Mouse (Mus musculus): ENCODE data around the gene Flt4. TPM values are rescaled to one million over a fixed set of nuclear protein-coding genes. Genes with fewer than 3 reads are reported as not detected.

Flt4 gene
- polyA plus RNA-seq, 1 experiment, result 0.01 TPM

DNA sequence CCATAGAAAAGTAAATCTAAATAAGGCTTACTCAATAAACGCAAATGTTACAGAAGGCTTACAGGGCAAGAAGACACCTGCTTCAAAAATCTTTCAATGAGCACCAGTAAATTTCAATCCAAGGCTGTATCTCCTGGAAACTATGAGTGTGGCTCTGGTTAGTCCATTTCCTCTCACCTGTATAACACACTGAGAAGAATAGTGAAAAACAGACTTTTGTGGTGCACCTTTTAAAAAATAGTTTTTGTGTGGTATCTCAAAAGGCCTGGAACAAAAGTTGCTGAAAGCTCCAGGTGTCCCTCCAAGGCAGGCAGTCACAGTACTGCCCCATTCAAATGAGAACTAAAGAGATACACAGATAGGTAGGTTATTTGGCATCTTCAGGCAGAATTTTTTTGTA, 90.0 kb downstream of the Flt4 start:
- peaks cover 99% of the 10 kb centered on the region for H3K79me2 ChIP-seq (ENCODE audit: control insufficient read depth, insufficient read depth)
- H3ac ChIP-seq (ENCODE audit: control insufficient read depth, insufficient read length), result no peak overlapping the region
- no peaks in the 10 kb centered on the region for H3K27me3 ChIP-seq (ENCODE audit: control insufficient read depth, insufficient read depth, insufficient read length)
- H3K4me2 ChIP-seq (ENCODE audit: low read depth), result no peak overlapping the region
- H3K36me3 ChIP-seq (ENCODE audit: control insufficient read depth, insufficient read depth), result peaks cover 33% of the 10 kb centered on the region
- H3K4me3 ChIP-seq, result no peak overlapping the region
- TF ChIP-seq POLR2A (IDR thresholded peaks at IDR 0.05; ENCODE audit: insufficient read length, low read depth), result no peak
- TF ChIP-seq MYOG (IDR thresholded peaks at IDR 0.05; ENCODE audit: control insufficient read depth in 1 of 3, insufficient read depth in 1 of 3, insufficient read length in 2 of 3, low read depth in 2 of 3), result no peak
- TF ChIP-seq MYOD1 (IDR thresholded peaks at IDR 0.05; ENCODE audit: control insufficient read depth in 1 of 3, insufficient read length in 2 of 3, low read depth in 2 of 3), result no peak
- TF ChIP-seq TCF3 (IDR thresholded peaks at IDR 0.05; ENCODE audit: insufficient read length, low read depth), result no peak
- no peak for TF ChIP-seq E2F4 (IDR thresholded peaks at IDR 0.05; ENCODE audit: insufficient read depth)
- no peak for TF ChIP-seq TCF12 (IDR thresholded peaks at IDR 0.05; ENCODE audit: insufficient read depth, poor library complexity, severe bottlenecking)
- no peak for TF ChIP-seq MAX (IDR thresholded peaks at IDR 0.05; ENCODE audit: low read depth)
- no peak for TF ChIP-seq SRF (IDR thresholded peaks at IDR 0.05; ENCODE audit: control insufficient read depth, insufficient read length, low read depth)
- no peak for TF ChIP-seq POLR2AphosphoS2 (IDR thresholded peaks at IDR 0.05; ENCODE audit: insufficient read length, low read depth)
- no peak for TF ChIP-seq USF1 (IDR thresholded peaks at IDR 0.05; ENCODE audit: low read depth)

DNA sequence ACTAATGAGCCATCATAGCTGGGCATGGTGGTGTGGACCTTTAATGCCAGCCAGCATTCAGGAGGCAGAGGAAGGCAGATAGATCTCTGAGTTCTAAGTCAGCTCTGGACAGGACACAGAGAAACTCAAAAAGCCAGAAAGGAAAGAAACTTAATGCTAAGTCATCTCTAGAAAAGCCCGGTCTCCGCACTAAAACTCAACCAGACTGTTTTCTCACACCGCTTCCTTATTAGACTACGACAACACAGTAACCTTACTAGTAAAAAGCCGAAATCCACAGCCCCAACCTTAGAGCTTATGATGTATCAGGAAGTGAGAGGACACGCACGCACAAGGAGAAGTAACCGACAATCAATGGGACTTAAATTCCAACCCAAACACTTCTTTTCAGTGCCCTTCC, 93.0 kb downstream of the Flt4 start:
- Histone ChIP-seq H3K4me3 (no peak overlapping the region), H3K4me2 (ENCODE audit: low read depth) (no peak overlapping the region), H3K36me3 (ENCODE audit: control insufficient read depth, insufficient read depth) (peaks cover 47% of the 10 kb centered on the region), H3K27me3 (ENCODE audit: control insufficient read depth, insufficient read depth, insufficient read length) (no peaks in the 10 kb centered on the region), H3ac (ENCODE audit: control insufficient read depth, insufficient read length) (no peak overlapping the region), H3K79me2 (ENCODE audit: control insufficient read depth, insufficient read depth) (peaks cover 99% of the 10 kb centered on the region)
- TF ChIP-seq MYOG (IDR thresholded peaks at IDR 0.05; ENCODE audit: control insufficient read depth in 1 of 3, insufficient read depth in 1 of 3, insufficient read length in 2 of 3, low read depth in 2 of 3) (no peak), E2F4 (IDR thresholded peaks at IDR 0.05; ENCODE audit: insufficient read depth) (no peak), TCF3 (IDR thresholded peaks at IDR 0.05; ENCODE audit: insufficient read length, low read depth) (no peak), POLR2AphosphoS2 (IDR thresholded peaks at IDR 0.05; ENCODE audit: insufficient read length, low read depth) (no peak), POLR2A (IDR thresholded peaks at IDR 0.05; ENCODE audit: insufficient read length, low read depth) (no peak), MAX (IDR thresholded peaks at IDR 0.05; ENCODE audit: low read depth) (no peak), REST (IDR thresholded peaks at IDR 0.05; ENCODE audit: insufficient read depth, insufficient read length) (no peak)

Other genes with a start within 250 kb of the Flt4 start
- gene Olfr1389, start 186.2 kb upstream of the Flt4 start, polyA plus RNA-seq (2012; fragmentation: generic; extraction: Trizol), result not detected
- gene Olfr1388, start 172.6 kb upstream of the Flt4 start, polyA plus RNA-seq (2012; fragmentation: generic; extraction: Trizol), result 0.06 TPM
- gene Olfr1387, start 153.9 kb upstream of the Flt4 start, polyA plus RNA-seq (2012; fragmentation: generic; extraction: Trizol), result not detected
- not detected for gene Olfr1386, start 144.2 kb upstream of the Flt4 start, polyA plus RNA-seq (2012; fragmentation: generic; extraction: Trizol)
- gene Olfr1385, start 120.2 kb upstream of the Flt4 start, polyA plus RNA-seq (2012; fragmentation: generic; extraction: Trizol), result not detected
- gene Olfr1384, start 102.5 kb upstream of the Flt4 start, polyA plus RNA-seq (2012; fragmentation: generic; extraction: Trizol), result not detected
- not detected for gene Olfr1383, start 89.6 kb upstream of the Flt4 start, polyA plus RNA-seq (2012; fragmentation: generic; extraction: Trizol)
- gene Olfr1382, start 81.0 kb upstream of the Flt4 start, polyA plus RNA-seq (2012; fragmentation: generic; extraction: Trizol), result not detected
- gene Olfr1381, start 65.8 kb upstream of the Flt4 start, polyA plus RNA-seq (2012; fragmentation: generic; extraction: Trizol), result not detected
- not detected for gene Olfr1380, start 52.4 kb upstream of the Flt4 start, polyA plus RNA-seq (2012; fragmentation: generic; extraction: Trizol)
- gene Scgb3a1, start 54.3 kb downstream of the Flt4 start, polyA plus RNA-seq (2012; fragmentation: generic; extraction: Trizol), result not detected
- gene Cnot6, start 103.5 kb downstream of the Flt4 start, polyA plus RNA-seq (2012; fragmentation: generic; extraction: Trizol), result 12.1 TPM
- 0.52 TPM for gene Gfpt2, start 184.9 kb downstream of the Flt4 start, polyA plus RNA-seq (2012; fragmentation: generic; extraction: Trizol)
- 21.5 TPM for gene Mapk9, start 237.5 kb downstream of the Flt4 start, polyA plus RNA-seq (2012; fragmentation: generic; extraction: Trizol)